Mouse (Mus musculus) liver, postnatal 0 days (tissue): ENCODE measurements at regions not wholly inside any gene's neighbourhood (a gene's known extent, or its start where the extent isn't known, plus 50 kb on each side); places are given as distances from the start of the nearest gene placed in this dataset.

Experiments
- CTCF ChIP-seq: sonication (generic); IDR thresholded peaks from 2 replicates; pipeline ENCODE4 v1.5.1; 2016; ENCODE audit warnings: antibody characterized with exemption, low read depth
- EP300 ChIP-seq: IDR thresholded peaks from 2 replicates; pipeline ENCODE4 v1.6.1; 2016; ENCODE audit warnings: antibody characterized with exemption, low read depth, mild to moderate bottlenecking

- TF ChIP-seq EP300 (no peak), CTCF (no peak)
These were observed 222.3 kb upstream of the Map3k1 start for GRCm38 (mm10) chr13:112031061-112031460.
